Mouse (Mus musculus): ENCODE measurements at regions not wholly inside any gene's neighbourhood (a gene's known extent, or its start where the extent isn't known, plus 50 kb on each side); places are given as distances from the start of the nearest gene placed in this dataset.

DNA sequence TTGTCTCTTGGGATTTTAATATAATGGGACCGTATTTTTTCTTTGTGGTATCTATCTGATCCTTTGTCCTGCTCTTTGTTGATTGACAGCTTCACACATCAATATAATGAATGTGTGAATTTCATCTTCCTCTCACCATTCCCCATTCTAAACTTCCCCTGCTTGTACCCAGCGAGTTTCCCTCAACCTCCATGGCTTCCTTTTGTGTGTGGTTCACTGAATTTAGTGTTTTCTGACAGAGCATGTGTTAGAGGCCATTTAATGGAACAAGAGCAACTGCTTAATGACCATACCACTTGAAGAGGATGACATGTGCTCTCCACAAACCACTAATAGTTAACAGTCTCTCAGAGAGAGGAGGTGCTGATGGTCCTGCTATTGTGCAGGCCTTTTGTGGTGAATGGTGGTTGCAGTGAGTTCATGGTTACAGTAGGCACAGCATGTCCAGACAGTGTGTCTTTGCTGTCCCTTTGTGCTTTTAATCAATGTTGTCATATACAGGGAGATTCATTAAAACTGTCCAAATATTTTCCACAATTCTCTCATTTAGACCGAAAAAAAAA, 438.8 kb upstream of the Chrm3 start:
- TF ChIP-seq CTCF (IDR thresholded peaks at IDR 0.05 in 2 of 3, conservative IDR thresholded peaks at IDR 0.05 in 1 of 3; ENCODE audit: control insufficient read depth in 1 of 3, insufficient read depth in 1 of 3, low read depth in 2 of 3, low read length in 3 of 3, poor library complexity in 1 of 3, severe bottlenecking in 1 of 3) (no peak), ZNF384 (IDR thresholded peaks at IDR 0.05; ENCODE audit: low read depth, low read length) (no peak), JUND (IDR thresholded peaks at IDR 0.05; ENCODE audit: low read depth, low read length) (no peak), MAFK (IDR thresholded peaks at IDR 0.05; ENCODE audit: borderline replicate concordance, low read depth, low read length) (no peak), TCF12 (IDR thresholded peaks at IDR 0.05; ENCODE audit: low read depth, low read length) (no peak), POLR2A (IDR thresholded peaks at IDR 0.05; ENCODE audit: control insufficient read depth in 1 of 2, insufficient read depth in 1 of 2, low read depth in 1 of 2, low read length in 2 of 2, poor library complexity in 1 of 2) (no peak), TAL1 (IDR thresholded peaks at IDR 0.05; ENCODE audit: low read length) (no peak), UBTF (IDR thresholded peaks at IDR 0.05; ENCODE audit: borderline replicate concordance, insufficient read depth, low read depth, low read length) (no peak)

All from MEL (cell line).